Mouse (Mus musculus): ENCODE measurements around the gene Trp53.
"Not testable (repeated sequence)": the region's sequence is repeated elsewhere in the genome, so short reads cannot be mapped to it uniquely, and the experiment has no call there.

The Trp53 gene

DNA sequence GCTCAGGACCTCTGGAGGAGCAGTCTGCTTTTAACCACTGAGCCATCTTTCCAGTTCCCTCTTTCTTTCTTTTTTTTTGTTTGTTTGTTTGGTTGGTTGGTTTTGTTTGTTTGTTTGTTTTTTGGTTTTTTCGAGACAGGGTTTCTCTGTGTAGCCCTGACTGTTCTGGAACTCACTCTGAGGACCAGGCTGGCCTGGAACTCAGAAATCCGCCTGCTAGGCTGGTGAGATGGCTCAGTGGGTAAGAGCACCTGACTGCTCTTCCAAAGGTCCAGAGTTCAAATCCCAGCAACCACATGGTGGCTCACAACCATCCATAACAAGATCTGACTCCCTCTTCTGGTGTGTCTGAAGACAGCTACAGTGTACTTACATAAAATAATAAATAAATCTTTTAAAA, 44.2 kb downstream of the Trp53 start:
- not testable (repeated sequence) for DNase-seq (ENCODE audit: low spot score in 2 of 2)

DNA sequence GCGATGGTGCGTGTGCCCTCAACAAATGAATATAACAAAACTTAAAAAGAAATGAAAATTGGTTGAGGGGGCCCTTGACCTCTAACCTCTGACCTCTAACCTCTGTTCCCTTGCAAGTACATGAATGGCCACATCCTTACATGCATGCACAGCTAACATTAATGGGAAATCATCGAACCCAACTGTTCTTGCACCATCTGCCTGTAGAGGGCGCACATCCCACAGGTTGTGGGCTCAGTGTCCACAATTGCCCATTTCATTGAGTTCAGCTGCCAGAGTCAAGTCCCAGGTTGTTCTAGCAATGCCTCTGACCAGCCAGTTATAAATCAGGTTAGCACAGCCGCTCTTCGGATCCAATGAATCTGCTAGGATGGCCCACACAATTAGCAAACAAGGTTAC, 48.1 kb downstream of the Trp53 start:
- DNase-seq (ENCODE audit: low spot score in 2 of 2) = peak; percentile 45 to 80

DNA sequence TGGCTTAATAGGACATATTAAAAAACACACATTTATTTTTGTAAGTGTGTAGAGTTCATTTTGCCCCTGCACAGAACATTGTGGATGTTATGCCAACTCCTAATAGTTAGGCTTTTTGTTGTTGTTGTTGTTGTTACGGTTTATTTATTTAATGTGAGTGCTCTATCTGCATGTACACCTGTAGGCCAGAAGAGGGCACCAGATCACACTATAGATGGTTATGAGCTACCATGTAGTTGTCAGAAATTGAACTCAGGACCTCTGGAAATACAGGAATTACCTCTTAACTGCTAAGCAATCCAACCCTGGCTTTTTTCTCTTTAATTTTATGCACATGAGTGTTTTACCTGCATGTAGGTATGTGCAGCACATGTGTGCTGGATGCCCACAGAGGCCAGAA, 49.6 kb downstream of the Trp53 start:
- DNase-seq (ENCODE audit: low spot score in 2 of 2) = no peak

DNA sequence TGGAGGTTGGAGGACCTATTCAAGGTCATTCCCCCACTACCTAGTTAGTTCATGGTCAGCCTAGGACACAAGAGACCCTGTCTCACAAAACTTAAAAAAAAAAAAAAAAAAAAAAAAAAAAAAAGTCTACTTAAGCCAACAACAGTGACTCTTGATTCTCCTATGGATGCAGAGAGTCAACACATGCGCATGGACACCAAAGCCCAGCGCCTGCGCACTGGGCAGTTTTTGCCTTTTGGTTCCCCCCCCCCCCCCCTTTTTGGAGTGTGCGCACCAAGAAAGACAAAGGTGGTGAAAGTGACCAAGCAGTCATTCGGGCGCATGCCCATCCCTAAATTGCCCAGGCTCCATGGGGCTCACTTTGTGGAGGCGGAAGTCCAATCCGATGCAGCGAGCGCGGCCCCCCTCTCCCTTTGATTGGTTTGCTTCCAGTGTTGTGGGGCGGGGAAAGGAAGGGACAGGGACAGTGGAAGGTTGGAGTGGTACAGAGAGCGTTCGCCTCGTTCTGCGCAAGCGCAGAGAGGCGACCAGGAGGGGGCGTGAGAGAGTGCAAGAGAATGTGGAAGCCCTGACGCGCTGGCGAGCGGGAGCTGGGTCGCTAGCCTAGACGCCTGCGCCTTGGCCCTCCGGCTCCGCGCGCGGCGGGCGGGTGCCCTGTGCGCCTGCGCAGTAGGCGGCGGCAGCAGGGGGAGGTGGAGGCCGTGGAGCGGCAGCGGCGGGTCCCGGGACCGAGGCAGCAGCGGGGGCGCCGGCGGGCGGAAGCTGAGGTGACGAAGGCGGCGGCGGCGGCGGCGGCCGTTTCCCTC, 52.3 kb downstream of the Trp53 start, which contains the start of gene Fxr2:
Gene Fxr2, plus strand, starts transcription at position 707 of the 806 bp plus-strand sequence.
- peak; percentile 100 for DNase-seq (ENCODE audit: low spot score in 2 of 2)

DNA sequence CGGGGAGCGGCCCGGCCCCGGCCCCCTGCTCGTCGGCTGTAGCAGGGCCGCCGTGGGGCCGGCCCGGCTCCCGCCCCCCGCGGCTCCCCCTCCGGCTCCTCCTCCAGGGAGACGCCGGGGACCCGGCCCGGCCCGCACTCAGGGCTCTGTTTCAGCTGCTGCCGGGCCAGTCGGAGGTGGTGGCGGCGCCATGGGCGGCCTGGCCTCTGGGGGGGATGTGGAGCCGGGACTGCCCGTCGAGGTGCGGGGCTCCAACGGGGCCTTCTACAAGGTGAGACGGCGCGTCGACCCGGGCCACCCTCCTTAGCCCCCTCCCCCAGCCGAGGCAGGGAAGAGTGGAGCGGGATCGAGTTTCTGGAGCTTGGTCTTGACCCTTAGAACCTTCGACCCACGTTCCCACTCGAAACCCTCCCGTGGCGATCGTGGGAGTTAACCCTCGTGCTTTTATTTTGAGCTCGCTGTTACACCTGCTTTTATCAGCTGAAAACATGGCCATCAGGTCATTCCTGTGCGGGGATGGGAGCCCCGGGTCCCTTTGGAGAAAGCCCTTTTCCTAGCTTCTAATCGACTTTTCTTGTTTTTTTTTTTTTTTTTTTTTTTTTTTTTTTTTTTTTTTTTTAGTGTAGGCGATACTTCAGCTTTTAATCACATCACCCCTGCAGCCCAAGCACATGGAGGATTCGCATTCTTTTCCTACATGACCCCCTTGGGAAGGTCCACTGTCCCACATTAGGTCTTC, 53.1 kb downstream of the Trp53 start:
- DNase-seq (ENCODE audit: low spot score in 2 of 2) = no peak

DNA sequence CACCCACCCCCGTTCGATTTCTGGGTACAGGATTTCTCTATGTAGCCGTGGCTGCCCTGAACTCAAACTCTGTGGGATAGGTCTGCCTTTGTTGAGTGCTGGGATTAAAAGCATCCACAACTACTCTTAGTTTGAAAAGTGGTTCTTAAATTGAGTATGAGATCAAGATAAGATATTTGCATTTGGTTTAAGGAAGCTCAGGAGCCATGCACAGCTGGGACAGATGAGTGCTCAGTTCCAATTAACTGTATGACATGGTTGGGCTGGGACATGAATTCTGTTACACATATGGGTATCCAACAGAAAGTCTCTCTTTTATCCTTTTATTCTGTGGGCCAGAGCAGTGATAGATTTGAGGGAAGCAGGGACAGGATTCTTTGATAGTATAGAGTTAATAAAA, 55.3 kb downstream of the Trp53 start:
- DNase-seq (ENCODE audit: low spot score in 2 of 2) = no peak
